Mouse (Mus musculus) heart, adult 9 months (tissue): ENCODE measurements around the gene Maco1.
A peak's percentile ranks its signal among the peaks of the same experiment; 100 is the strongest.

Experiments used
- DNase-seq, 2 experiments: peaks; one replicate each; pipeline ENCODE4 v3.0.0; 2022; ENCODE audit warnings: low spot score in 2 of 2

Maco1 gene

GRCm38 (mm10) chr4:134853259-134853636, at the start of gene Maco1:
Maco1 (minus strand) TSS chr4:134853345.
- DNase-seq, result peak; percentile 100

- DNase-seq, result no peak
Observed at GRCm38 (mm10) chr4:134901126-134901525, 48.0 kb upstream of the Maco1 start.

- DNase-seq, result no peak
Observed at GRCm38 (mm10) chr4:134897256-134897655, 44.1 kb upstream of the Maco1 start.

GRCm38 (mm10) chr4:134892096-134892495, 39.0 kb upstream of the Maco1 start:
- peak in 1 of 2 experiments; percentile 48 for DNase-seq

- peak in 1 of 2 experiments; percentile 16 for DNase-seq
Observed at GRCm38 (mm10) chr4:134884364-134884763, 31.2 kb upstream of the Maco1 start.

- DNase-seq, result peak; percentile 33 to 44
Observed at GRCm38 (mm10) chr4:134883808-134884207, 30.7 kb upstream of the Maco1 start.

- no peak for DNase-seq
Observed at GRCm38 (mm10) chr4:134883266-134883665, 30.1 kb upstream of the Maco1 start.

GRCm38 (mm10) chr4:134880041-134880440, 26.9 kb upstream of the Maco1 start:
- DNase-seq, result no peak

GRCm38 (mm10) chr4:134879410-134879981, 26.4 kb upstream of the Maco1 start:
- peak in 1 of 2 experiments; percentile 58 for DNase-seq

GRCm38 (mm10) chr4:134876171-134876570, 23.0 kb upstream of the Maco1 start:
- DNase-seq, result no peak

- DNase-seq, result no peak
Observed at GRCm38 (mm10) chr4:134871950-134872349, 18.8 kb upstream of the Maco1 start.

GRCm38 (mm10) chr4:134871477-134871876, 18.3 kb upstream of the Maco1 start:
- DNase-seq, result no peak

- no peak for DNase-seq
Observed at GRCm38 (mm10) chr4:134869815-134870375, 16.8 kb upstream of the Maco1 start.

- DNase-seq, result no peak
Observed at GRCm38 (mm10) chr4:134869068-134869730, 16.1 kb upstream of the Maco1 start.

GRCm38 (mm10) chr4:134868490-134868889, 15.3 kb upstream of the Maco1 start:
- DNase-seq, result no peak

GRCm38 (mm10) chr4:134868065-134868464, 14.9 kb upstream of the Maco1 start:
- no peak for DNase-seq

- no peak for DNase-seq
Observed at GRCm38 (mm10) chr4:134867661-134868060, 14.5 kb upstream of the Maco1 start.

- no peak for DNase-seq
Observed at GRCm38 (mm10) chr4:134867213-134867612, 14.1 kb upstream of the Maco1 start.

- no peak for DNase-seq
Observed at GRCm38 (mm10) chr4:134865789-134866188, 12.6 kb upstream of the Maco1 start.

- DNase-seq, result no peak
Observed at GRCm38 (mm10) chr4:134865340-134865739, 12.2 kb upstream of the Maco1 start.

- DNase-seq, result no peak
Observed at GRCm38 (mm10) chr4:134863937-134864729, 11.0 kb upstream of the Maco1 start, which contains the start of gene Rhd. Rhd (plus strand) TSS chr4:134864536.

- no peak for DNase-seq
Observed at GRCm38 (mm10) chr4:134862996-134863395, 9.9 kb upstream of the Maco1 start.
